In genomic region chr7:122445056-122445455, GRCm38 (mm10) we compare ENCODE assay signal across 9 mouse cellular contexts.
DNase-seq lines count a peak whose midpoint lies in the region; ATAC-seq lines count a peak whose summit lies in the region.
"Had no signal": no experiment of that assay in that cellular context is flagged by ENCODE, and none has a peak within 500 bp of the region (broad histone marks: within the 10 kb centered on the region; RNA-seq: fewer than 3 reads in every experiment).

No protein-coding gene starts in this region.

- no peaks in the 10 kb centered on the region for H3K36me3 ChIP-seq in hindbrain, embryonic 10.5 days
- H3K36me3 ChIP-seq in hindbrain, embryonic 16.5 days (ENCODE audit: control insufficient read depth, insufficient read depth, low read length) = no peaks in the 10 kb centered on the region

- H3K4me2 ChIP-seq in hindbrain, embryonic 16.5 days (ENCODE audit: low read length) = no peak overlapping the region

- H3K4me1 ChIP-seq in hindbrain, embryonic 10.5 days (replicated peaks) = no peaks in the 10 kb centered on the region; the same call in 1 of the 2 replicates
- H3K4me1 ChIP-seq in hindbrain, embryonic 16.5 days (ENCODE audit: control insufficient read depth, insufficient read depth, low read depth, low read length) = no peaks in the 10 kb centered on the region

- no peaks in the 10 kb centered on the region for H3K9me3 ChIP-seq in hindbrain, embryonic 10.5 days
- H3K9me3 ChIP-seq in hindbrain, embryonic 16.5 days (ENCODE audit: control insufficient read depth, low read length) = no peaks in the 10 kb centered on the region

- H3K9ac ChIP-seq in hindbrain, embryonic 16.5 days (ENCODE audit: low read depth, low read length) = no peak overlapping the region

- H3K27me3 ChIP-seq in hindbrain, embryonic 10.5 days (ENCODE audit: insufficient read depth, poor library complexity, severe bottlenecking) = no peaks in the 10 kb centered on the region
- no peaks in the 10 kb centered on the region for H3K27me3 ChIP-seq in hindbrain, embryonic 16.5 days (replicated peaks; ENCODE audit: control insufficient read depth, insufficient read depth, low read length)

- no peak overlapping the region for H3K27ac ChIP-seq in hindbrain, embryonic 10.5 days
- H3K27ac ChIP-seq in hindbrain, embryonic 16.5 days (ENCODE audit: low read depth, low read length) = no peak overlapping the region

- peak; percentile 43 for DNase-seq in hindbrain, embryonic 10.5 days (ENCODE audit: low spot score)
- peak; percentile 80 to 83 for DNase-seq in B cell, adult 2 months
- peak; percentile 16 for DNase-seq in MN1 (ENCODE audit: low spot score)
- peak; percentile 58 for DNase-seq in embryo, embryonic 10 days (ENCODE audit: low spot score)
- peak; percentile 71 for DNase-seq in testis, postnatal 10 days (ENCODE audit: low spot score)
- no peak for DNase-seq in urinary bladder, postnatal 25 days (ENCODE audit: low spot score)

- 60% methylated on average over 6 of the region's 6 CpGs for WGBS in hindbrain, embryonic 10.5 days
- 59% methylated on average over 6 of the region's 6 CpGs for WGBS in hindbrain, embryonic 16.5 days

- ATAC-seq in hindbrain, embryonic 16.5 days = no peak
- ATAC-seq in megakaryocyte progenitor cell, adult 5-6 weeks (replicated peaks; ENCODE audit: poor library complexity) = peak; percentile 83

- H3K4me3 ChIP-seq in hindbrain, embryonic 10.5 days = no peak overlapping the region
- no peak overlapping the region for H3K4me3 ChIP-seq in hindbrain, embryonic 16.5 days (ENCODE audit: low read length)
- H3K4me3 ChIP-seq: erythroblast, embryonic 14.5 days had no signal
